Mouse (Mus musculus) cerebellum, adult 2 months (tissue): ENCODE measurements around the gene Cxcr2.

Experiments used
- CTCF ChIP-seq: fragments of 200-500 bp; IDR thresholded peaks from 2 replicates; pipeline ENCODE4 v1.5.1; 2011; ENCODE audit warnings: low read depth, mild to moderate bottlenecking, control low read depth, low read length, moderate library complexity, borderline replicate concordance; ENCODE audit not compliant: insufficient read depth
- POLR2A ChIP-seq: fragments of 200-500 bp; IDR thresholded peaks from 2 replicates; pipeline ENCODE4 v1.6.1; 2011; ENCODE audit warnings: low read length, control low read depth, borderline replicate concordance; ENCODE audit not compliant: insufficient read depth

DNA sequence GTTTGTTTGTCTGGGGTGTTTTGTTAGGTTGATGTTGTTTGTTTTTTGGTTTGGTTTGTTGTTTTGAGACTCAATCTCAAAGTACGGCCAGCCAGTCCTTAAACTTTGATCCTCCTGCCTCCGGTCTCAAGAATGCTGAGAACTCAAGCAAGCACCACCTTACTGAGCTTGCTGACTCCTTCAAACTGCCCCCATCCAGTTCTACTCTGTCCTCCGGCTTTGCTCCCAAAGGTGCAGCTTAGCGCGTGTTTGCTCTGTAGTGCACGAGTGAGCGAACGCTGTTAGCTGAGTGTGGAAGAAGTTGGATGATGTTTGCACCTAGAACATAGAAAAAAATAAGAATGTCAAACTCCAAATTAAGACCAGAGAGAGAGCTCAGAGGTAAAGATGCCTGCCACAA is 55.2 kb downstream of the Cxcr2 start:
- no peak for TF ChIP-seq POLR2A
- no peak for TF ChIP-seq CTCF
